Mouse (Mus musculus): ENCODE data around the gene Ano1. TPM values are rescaled to one million over a fixed set of nuclear protein-coding genes. Genes with fewer than 3 reads are reported as not detected.

The Ano1 gene
- 0.79 and 1.7 TPM in 2 replicates for polyA plus RNA-seq (2012)

DNA sequence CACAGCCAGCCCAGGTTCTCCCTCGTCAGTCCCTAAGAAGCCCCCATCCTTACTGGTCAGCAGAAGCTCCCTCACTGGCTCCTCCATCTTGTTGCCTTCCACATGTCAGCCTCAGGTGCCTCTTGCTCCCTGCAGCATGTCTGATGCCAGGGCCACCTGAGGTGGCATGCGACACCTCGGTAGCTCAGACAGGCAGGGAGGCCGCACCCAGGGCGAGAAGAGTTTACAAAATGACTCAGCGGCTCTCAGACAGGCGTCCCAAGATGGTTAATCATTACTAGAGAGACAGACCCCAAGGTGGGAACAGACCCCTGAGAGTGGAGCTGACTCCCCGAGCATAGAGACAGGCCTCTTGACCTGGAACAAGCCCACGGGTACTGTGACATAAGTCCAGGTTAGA is at the start of gene Ano1:
Gene Ano1 (minus strand): TSS at position 142 of the 400 bp plus-strand sequence.
- TF ChIP-seq GATA1 (IDR thresholded peaks at IDR 0.05; ENCODE audit: low read length): no peak

DNA sequence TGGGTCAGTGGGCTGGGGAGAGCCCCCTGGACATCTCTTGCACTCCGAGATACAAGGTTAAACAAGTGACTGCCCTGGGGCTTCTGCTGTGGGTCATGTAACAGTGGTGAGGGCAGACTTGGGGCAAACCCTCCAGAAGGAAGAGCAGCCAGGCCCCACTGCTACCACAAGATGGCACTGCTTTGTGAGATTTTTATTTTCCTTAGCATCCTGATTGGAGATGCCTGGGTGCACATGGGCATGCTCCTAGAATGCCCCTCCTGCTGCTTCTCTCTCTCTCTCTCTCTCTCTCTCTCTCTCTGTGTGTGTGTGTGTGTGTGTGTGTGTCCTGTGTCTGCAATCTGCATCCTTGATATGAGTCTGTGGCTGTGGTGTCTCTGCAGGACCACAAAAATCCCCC is 46.7 kb upstream of the Ano1 start:
- TF ChIP-seq GATA1 (IDR thresholded peaks at IDR 0.05; ENCODE audit: low read length): no peak

DNA sequence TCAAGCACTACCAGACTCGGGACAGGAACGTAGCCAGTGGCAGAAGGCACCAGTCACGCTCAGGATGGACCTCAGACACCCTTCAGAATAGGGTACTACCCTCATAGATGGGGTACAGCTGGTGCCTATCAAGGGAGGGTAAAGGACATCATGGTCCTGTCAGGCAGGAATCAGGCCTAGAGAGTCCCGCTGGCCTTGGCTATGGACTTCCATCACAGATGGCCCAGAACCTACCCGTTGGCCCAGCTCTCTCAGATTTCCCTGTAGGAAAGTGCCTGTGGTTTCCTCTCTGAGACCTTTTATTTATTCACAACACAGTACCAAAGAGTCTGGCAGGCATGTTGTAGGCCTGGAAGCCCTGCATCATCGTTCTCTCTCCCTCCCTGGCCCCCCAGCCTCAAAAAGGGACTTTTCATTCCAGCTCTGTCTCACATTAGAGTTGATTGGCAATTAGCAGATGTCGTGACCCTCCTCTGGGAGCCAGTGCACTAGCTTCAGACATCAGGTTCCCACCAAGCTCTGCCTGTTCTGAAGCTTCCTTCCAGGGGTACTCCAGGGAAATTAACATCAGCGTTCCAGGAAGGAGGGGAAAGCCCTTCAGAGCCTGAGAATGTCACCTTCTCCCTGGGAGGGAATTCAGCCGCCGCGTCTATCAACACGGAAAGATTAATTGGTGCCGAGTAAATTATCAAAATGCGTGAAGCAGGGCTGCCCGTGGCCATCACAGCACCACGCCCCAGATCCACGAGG is 45.4 kb upstream of the Ano1 start:
- TF ChIP-seq GATA1 (IDR thresholded peaks at IDR 0.05; ENCODE audit: low read length): no peak

GRCm38 (mm10) chr7:144795976-144796474 is 44.3 kb upstream of the Ano1 start:
- no peak for TF ChIP-seq GATA1 (IDR thresholded peaks at IDR 0.05; ENCODE audit: low read length)

DNA sequence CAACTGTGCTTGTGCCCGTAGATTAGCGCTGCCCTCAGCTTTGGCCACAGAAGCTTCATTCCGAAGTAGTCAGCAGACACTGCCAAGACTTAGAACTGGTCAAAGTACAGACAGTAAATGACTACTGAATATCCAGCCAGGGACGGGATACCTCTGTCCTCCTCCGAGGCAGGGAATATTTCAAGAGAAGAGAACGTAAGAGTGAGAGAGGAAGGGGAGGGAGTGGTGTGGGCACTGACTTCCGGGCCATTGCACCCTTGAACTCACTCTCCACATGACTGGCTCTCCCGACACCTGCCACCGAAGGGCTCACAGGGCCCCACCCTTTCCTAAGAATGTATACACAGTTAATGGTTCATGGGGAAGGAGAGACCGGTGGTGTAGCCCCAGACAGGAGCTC is 41.5 kb upstream of the Ano1 start:
- no peak for TF ChIP-seq GATA1 (IDR thresholded peaks at IDR 0.05; ENCODE audit: low read length)

- TF ChIP-seq GATA1 (IDR thresholded peaks at IDR 0.05; ENCODE audit: low read length): no peak
Measured at GRCm38 (mm10) chr7:144791426-144791825, 39.7 kb upstream of the Ano1 start.

DNA sequence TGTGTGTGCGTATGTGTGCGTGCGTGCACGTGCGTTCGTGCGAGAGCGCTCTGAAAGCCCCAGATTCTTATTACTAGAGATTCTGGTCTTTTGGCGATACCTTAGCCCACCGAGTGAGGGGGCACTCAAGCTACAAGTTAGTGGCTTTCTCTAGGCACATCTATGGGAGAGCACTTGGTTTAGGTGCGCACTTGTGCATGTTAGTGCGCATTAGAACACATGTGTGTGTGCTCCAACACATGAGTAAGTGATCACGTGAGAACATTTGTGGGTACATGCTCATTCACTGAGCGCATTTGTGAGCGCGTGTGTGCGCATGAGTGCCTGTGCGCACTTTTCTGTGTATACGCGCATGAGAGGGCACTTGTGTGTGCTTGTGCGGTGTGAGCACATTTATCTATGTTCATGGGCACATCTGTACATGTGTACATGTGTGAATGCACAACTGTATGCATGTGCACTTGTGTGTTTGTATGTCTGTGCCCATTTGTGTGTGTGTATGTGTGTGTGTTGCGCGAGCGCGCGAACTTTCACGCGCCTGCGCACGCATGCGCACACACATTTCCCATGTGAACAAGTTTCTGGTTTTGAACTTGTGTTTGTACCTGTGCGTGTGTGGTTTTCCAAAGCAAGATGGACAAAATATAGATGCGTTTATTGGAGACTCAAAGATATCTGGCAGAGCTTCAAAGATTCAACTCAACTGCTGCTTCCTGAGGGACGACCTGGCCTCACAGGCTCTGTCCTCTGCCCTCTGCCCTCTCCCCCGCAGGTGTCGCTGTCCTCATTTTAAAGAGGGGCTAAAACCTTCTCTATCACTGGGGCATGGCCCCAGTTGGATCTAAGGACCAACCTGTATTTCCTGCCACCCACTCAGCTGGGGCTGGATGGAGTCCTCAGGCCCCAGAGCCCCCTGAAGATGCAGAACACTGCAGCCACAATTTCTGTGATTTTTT is 38.1 kb upstream of the Ano1 start:
- no peak for TF ChIP-seq GATA1 (IDR thresholded peaks at IDR 0.05; ENCODE audit: low read length)

DNA sequence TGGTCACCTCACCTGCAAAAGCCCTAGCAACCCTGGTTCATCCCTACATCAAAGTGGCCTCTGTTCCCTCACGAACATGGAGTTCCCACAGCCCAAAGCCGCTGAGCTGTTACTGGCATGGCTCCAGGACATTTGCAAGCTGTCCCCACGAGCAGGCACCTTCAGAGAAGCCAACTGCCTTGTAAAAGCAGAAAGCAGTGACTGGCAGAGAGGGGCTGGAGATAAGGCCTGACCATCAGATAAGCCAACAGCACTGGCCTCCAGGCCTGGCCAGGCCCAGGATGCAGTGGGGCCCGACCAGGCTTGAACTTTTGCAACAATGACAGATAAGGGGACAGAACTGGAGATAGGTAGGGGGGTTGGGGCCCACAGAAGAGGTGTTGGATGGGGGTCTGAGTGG is 36.9 kb upstream of the Ano1 start:
- TF ChIP-seq GATA1 (IDR thresholded peaks at IDR 0.05; ENCODE audit: low read length): peak; percentile 93

DNA sequence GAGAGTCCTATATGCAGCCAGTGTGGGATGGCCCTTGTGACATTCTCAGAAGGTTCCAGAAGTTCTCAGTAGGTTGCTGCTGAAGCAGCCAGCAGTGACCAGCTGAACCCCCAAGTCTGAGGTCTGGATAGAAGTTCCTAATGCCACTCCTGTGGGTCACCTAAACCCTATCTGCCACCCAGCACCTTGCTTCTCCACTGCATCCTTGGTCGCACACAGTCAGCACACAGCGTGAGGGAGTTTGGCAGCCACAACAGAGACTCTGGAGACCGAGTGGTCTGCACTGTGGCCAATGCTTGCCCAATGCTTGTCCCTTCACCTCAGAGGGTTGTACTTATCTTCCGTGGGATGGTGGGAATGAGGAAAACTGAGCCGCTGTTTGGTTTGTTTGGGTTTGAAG is 35.7 kb upstream of the Ano1 start:
- TF ChIP-seq GATA1 (IDR thresholded peaks at IDR 0.05; ENCODE audit: low read length): no peak

DNA sequence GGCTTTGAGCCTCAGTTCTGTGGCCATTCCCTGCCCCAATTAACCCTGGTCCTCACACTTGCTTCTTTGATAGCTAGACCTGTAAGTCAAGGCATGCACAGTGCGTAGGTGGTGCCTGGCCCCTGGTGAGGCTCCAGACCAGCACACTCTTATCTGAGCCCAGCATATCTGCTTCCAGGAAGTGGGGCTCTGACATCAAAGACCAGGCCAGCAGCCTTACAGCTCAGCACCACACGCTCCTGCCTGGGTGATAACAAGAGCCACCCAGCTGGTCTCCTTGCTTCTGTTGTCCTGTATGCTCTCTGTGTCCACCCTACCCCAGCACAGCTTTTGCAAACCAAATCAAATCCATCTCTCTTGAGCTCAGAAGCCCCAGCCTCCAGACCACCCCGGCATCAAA is 34.8 kb upstream of the Ano1 start:
- TF ChIP-seq GATA1 (IDR thresholded peaks at IDR 0.05; ENCODE audit: low read length): peak; percentile 93

GRCm38 (mm10) chr7:144784176-144784575 is 32.4 kb upstream of the Ano1 start:
- no peak for TF ChIP-seq GATA1 (IDR thresholded peaks at IDR 0.05; ENCODE audit: low read length)

GRCm38 (mm10) chr7:144782402-144782801 is 30.6 kb upstream of the Ano1 start:
- TF ChIP-seq GATA1 (IDR thresholded peaks at IDR 0.05; ENCODE audit: low read length): no peak

DNA sequence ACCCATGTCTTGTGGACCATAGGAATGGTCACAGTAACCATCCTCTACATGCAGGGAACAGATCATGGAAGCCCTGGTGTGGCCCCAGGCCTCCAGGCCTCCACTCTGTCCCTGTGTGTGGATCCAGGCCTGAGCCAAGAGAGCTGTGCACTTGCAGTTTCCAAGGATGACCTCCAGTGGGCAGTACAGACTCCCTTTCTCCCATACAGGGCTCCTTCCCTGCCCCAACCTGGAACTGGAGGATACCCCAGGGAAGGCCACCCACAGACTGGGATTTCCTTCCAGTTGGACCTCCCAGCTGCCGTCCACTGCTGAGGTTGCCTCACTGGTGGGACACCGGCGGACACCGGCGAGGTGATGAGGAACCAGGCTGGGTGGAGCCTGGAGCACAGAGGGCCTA is 29.6 kb upstream of the Ano1 start:
- TF ChIP-seq GATA1 (IDR thresholded peaks at IDR 0.05; ENCODE audit: low read length): no peak

GRCm38 (mm10) chr7:144780190-144780589 is 28.4 kb upstream of the Ano1 start:
- no peak for TF ChIP-seq GATA1 (IDR thresholded peaks at IDR 0.05; ENCODE audit: low read length)

DNA sequence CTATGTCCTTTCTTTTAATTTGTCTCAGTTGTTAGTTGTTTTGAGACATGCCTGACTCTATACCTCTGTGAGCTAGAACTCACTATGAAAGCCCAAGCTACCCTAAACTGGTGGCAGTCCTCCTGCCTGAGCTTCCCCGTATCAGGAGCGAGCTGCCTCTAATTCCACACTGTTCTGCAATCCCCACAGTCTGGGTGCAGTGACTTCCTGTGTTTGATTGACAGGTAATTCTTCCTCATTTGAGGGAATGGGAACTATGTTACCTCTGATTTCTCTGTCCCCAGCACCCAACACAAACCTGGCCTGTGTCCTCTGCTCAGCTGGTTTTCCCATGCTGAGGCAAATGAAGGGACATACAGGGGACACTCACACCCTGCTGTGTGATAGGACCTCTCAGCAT is 27.9 kb upstream of the Ano1 start:
- no peak for TF ChIP-seq GATA1 (IDR thresholded peaks at IDR 0.05; ENCODE audit: low read length)

- no peak for TF ChIP-seq GATA1 (IDR thresholded peaks at IDR 0.05; ENCODE audit: low read length)
Measured at GRCm38 (mm10) chr7:144777805-144778204, 26.0 kb upstream of the Ano1 start.

All from G1E-ER4 (cell line).